Mouse (Mus musculus) forebrain, postnatal 0 days (tissue): ENCODE results near the gene Tenm1. TPM values are rescaled to one million over a fixed set of nuclear protein-coding genes. Genes with fewer than 3 reads are reported as not detected.

ENCODE experiments used
- ATAC-seq: fragments of 200-750 bp; cut with Nextera tagmentation; 2 replicates; pipeline ENCODE4 v1.8.0; 2017; ENCODE audit warnings: mild to moderate bottlenecking, moderate library complexity
- DNase-seq: peaks from one replicate; pipeline ENCODE4 v3.0.0-alpha.2; 2015
- H3K27ac ChIP-seq: fragments of 300-500 bp; sonication (generic); 2 replicates; pipeline ENCODE4 v1.5.1; 2014; ENCODE audit warnings: low read depth, mild to moderate bottlenecking, antibody characterized with exemption, low read length, moderate library complexity, mixed read lengths
- H3K27me3 ChIP-seq: fragments of 300-500 bp; sonication (generic); 2 replicates; pipeline ENCODE4 v1.6.1; 2014; ENCODE audit warnings: mild to moderate bottlenecking, low read length, mixed read lengths; ENCODE audit not compliant: insufficient read depth
- H3K36me3 ChIP-seq: fragments of 300-500 bp; sonication (generic); 2 replicates; pipeline ENCODE4 v1.6.1; 2014; ENCODE audit warnings: mild to moderate bottlenecking, moderate library complexity; ENCODE audit not compliant: insufficient read depth
- H3K4me1 ChIP-seq: fragments of 300-500 bp; sonication (generic); 2 replicates; pipeline ENCODE4 v1.6.1; 2014; ENCODE audit warnings: antibody characterized with exemption; ENCODE audit not compliant: insufficient read depth
- H3K4me2 ChIP-seq: fragments of 300-500 bp; sonication (generic); 2 replicates; pipeline ENCODE4 v1.6.1; 2014; ENCODE audit warnings: low read depth, mild to moderate bottlenecking, moderate library complexity
- H3K4me3 ChIP-seq: fragments of 300-500 bp; sonication (generic); 2 replicates; pipeline ENCODE4 v1.5.1; 2014; ENCODE audit warnings: low read depth, low read length, mixed read lengths
- H3K9ac ChIP-seq: fragments of 300-500 bp; sonication (generic); 2 replicates; pipeline ENCODE4 v1.6.1; 2014; ENCODE audit warnings: mild to moderate bottlenecking
- H3K9me3 ChIP-seq: fragments of 300-500 bp; sonication (generic); 2 replicates; pipeline ENCODE4 v1.6.1; 2016; ENCODE audit warnings: low read length
- CTCF ChIP-seq: sonication (generic); IDR thresholded peaks from 2 replicates; pipeline ENCODE4 v1.5.1; 2016; ENCODE audit warnings: antibody characterized with exemption, control low read depth, low read depth
- WGBS: fragments of 180-500 bp; shearing (Covaris S2); extraction: QIAGEN DNeasy Blood & Tissue Kit; methylation state at CpG from one replicate; pipeline ENCODE4 v1.1.7; 2014; 5-methylcytosine and 5-hydroxymethylcytosine counted together
- polyA plus RNA-seq: library from polyadenylated mRNA; unstranded; fragments of >200 nt; fragmentation: Nextera tagmentation; extraction: Ambion mirVana; gene quantifications from 2 replicates; pipeline ENCODE4 v1.2.1, GENCODE M21; 2015
- total RNA-seq: library from RNA; depleted of rRNA; stranded (reverse); fragments of >200 nt; gene quantifications from 2 replicates; pipeline ENCODE4 v1.2.3, GENCODE M21; 2014

Tenm1 gene
- total and polyA plus RNA-seq, 2 experiments from 2014 or later: 27.8 to 74.8 TPM

- no peak for ATAC-seq
- 6% methylated on average over 1 of the region's 1 CpGs for WGBS
- Histone ChIP-seq H3K4me2 (no peak overlapping the region), H3K4me3 (no peak overlapping the region), H3K27me3 (no peaks in the 10 kb centered on the region), H3K9me3 (no peaks in the 10 kb centered on the region), H3K27ac (no peak overlapping the region), H3K36me3 (no peaks in the 10 kb centered on the region), H3K9ac (no peak overlapping the region), H3K4me1 (no peaks in the 10 kb centered on the region)
- no peak for DNase-seq
- TF ChIP-seq CTCF: no peak
Observed at GRCm38 (mm10) chrX:42973562-42973961, 455.4 kb downstream of the Tenm1 start.

DNA sequence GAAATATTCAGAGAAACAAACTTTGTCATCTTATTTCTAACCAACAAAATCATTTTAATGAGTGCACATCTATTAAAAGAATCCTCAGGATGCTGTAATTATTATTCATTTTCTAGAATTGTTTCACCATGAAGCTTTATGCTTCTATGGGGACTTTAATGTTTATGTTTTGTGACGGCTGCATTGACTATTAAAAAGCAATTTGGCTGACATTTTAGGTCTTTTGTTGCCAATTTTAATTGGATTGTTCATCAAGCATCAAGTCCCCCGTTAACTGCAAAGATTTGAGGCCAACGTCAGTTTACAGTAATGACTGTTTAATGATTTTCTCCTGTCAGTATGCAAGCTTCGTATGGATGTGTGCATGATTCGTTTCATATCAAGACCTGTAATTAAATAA, 461.3 kb downstream of the Tenm1 start:
- no peak overlapping the region for H3K4me2 ChIP-seq
- H3K9me3 ChIP-seq: no peaks in the 10 kb centered on the region
- no peak overlapping the region for H3K9ac ChIP-seq
- WGBS: 38% methylated on average over 5 of the region's 5 CpGs
- H3K36me3 ChIP-seq: no peaks in the 10 kb centered on the region
- TF ChIP-seq CTCF: no peak
- H3K4me1 ChIP-seq: no peaks in the 10 kb centered on the region
- H3K27ac ChIP-seq: no peak overlapping the region
- no peak for DNase-seq
- ATAC-seq: no peak
- H3K27me3 ChIP-seq: no peaks in the 10 kb centered on the region
- H3K4me3 ChIP-seq: no peak overlapping the region

GRCm38 (mm10) chrX:42861731-42862130, 567.2 kb downstream of the Tenm1 start:
- Histone ChIP-seq H3K27ac (no peak overlapping the region), H3K36me3 (no peaks in the 10 kb centered on the region), H3K4me3 (no peak overlapping the region), H3K4me2 (no peak overlapping the region), H3K9ac (no peak overlapping the region), H3K4me1 (no peaks in the 10 kb centered on the region), H3K9me3 (no peaks in the 10 kb centered on the region), H3K27me3 (no peaks in the 10 kb centered on the region)
- ATAC-seq: no peak
- no peak for TF ChIP-seq CTCF
- 83% methylated on average over 1 of the region's 1 CpGs for WGBS
- DNase-seq: no peak

DNA sequence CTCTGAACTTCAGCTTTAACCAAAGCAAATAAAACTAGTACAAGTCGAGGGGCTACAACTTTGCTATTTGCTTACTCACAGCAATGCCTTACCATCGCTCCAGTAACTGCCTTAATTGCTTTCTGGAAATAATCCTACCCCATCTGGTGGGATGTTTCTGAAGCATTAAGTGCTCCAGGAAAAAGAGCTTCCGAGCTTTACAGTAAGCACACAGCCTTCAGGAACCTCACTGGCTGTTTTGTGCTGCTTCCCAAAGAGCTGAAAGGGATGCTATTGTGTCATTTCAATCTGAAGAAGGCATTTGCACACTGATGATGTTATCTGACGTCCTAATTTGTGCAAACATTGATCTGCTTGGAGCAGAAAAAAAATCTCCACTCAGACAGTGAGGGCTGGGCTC, 647.4 kb downstream of the Tenm1 start:
- 39% methylated on average over 4 of the region's 4 CpGs for WGBS
- no peak for ATAC-seq
- Histone ChIP-seq H3K27me3 (no peaks in the 10 kb centered on the region), H3K27ac (no peak overlapping the region), H3K4me1 (no peaks in the 10 kb centered on the region), H3K4me3 (no peak overlapping the region), H3K9ac (no peak overlapping the region), H3K36me3 (no peaks in the 10 kb centered on the region), H3K9me3 (no peaks in the 10 kb centered on the region), H3K4me2 (no peak overlapping the region)
- peak; percentile 1 for DNase-seq
- no peak for TF ChIP-seq CTCF

DNA sequence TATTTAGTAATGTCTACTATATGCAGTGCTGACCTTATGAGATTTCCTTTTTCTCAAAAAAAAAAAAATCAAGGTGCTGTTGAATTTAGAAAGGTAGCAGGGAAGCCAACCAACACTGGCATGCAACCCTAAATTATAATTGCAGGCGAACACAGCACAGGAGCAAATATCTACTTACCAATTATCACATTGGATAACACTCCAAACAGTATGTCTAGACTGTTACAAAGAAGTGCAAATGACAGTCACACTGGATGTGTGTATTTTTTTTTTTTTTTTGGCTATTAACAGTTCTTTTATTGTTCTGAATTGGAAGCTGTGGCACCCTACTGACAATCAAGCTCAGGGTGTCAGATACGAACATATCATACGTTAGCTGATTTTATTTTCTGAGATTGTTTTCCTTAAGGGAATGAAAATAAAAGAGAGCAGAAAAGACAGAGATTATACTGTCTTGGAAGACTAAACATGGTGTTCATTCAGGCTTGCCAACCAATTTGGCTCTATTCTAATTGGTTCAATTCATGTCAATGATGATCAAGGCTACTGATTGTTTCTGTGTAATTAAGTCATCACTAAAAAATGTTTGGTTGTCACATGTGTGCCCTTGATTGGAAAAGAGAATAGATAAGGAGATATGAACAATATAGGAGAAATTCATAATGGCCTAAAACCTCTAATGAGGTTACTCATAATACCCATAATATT, 710.7 kb downstream of the Tenm1 start:
- H3K9me3 ChIP-seq: no peaks in the 10 kb centered on the region
- H3K27me3 ChIP-seq: no peaks in the 10 kb centered on the region
- DNase-seq (peak; percentile 0), ATAC-seq (no peak)
- no peak overlapping the region for H3K9ac ChIP-seq
- H3K27ac ChIP-seq: no peak overlapping the region
- TF ChIP-seq CTCF: no peak
- WGBS: 51% methylated on average over 3 of the region's 3 CpGs
- H3K4me2 ChIP-seq: no peak overlapping the region
- no peaks in the 10 kb centered on the region for H3K36me3 ChIP-seq
- no peak overlapping the region for H3K4me3 ChIP-seq
- H3K4me1 ChIP-seq: no peaks in the 10 kb centered on the region

- Histone ChIP-seq H3K36me3 (no peaks in the 10 kb centered on the region), H3K4me3 (no peak overlapping the region), H3K9me3 (no peaks in the 10 kb centered on the region), H3K4me2 (no peak overlapping the region), H3K27me3 (no peaks in the 10 kb centered on the region), H3K27ac (no peak overlapping the region), H3K9ac (no peak overlapping the region), H3K4me1 (no peaks in the 10 kb centered on the region)
- DNase-seq (no peak), ATAC-seq (no peak)
- TF ChIP-seq CTCF: no peak
- WGBS: 49% methylated on average over 3 of the region's 3 CpGs
Observed at GRCm38 (mm10) chrX:42700291-42700690, 728.6 kb downstream of the Tenm1 start.

GRCm38 (mm10) chrX:42647131-42647530, 781.8 kb downstream of the Tenm1 start:
- Histone ChIP-seq H3K36me3 (no peaks in the 10 kb centered on the region), H3K27me3 (no peaks in the 10 kb centered on the region), H3K27ac (no peak overlapping the region), H3K4me3 (no peak overlapping the region), H3K4me2 (no peak overlapping the region), H3K9me3 (no peaks in the 10 kb centered on the region), H3K9ac (no peak overlapping the region), H3K4me1 (no peaks in the 10 kb centered on the region)
- DNase-seq (no peak), ATAC-seq (peak; percentile 38; the same call in 1 of the 2 replicates)
- no peak for TF ChIP-seq CTCF
- 44% methylated on average over 3 of the region's 3 CpGs for WGBS
